Mouse (Mus musculus): ENCODE data around the gene Kndc1. TPM values are rescaled to one million over a fixed set of nuclear protein-coding genes. Genes with fewer than 3 reads are reported as not detected.

Gene Kndc1
- polyA plus RNA-seq, 1 experiment from 2014 or later, result 15.5 TPM

GRCm38 (mm10) chr7:139878122-139878521, 16.4 kb upstream of the Kndc1 start:
- Histone ChIP-seq H3K4me1 (peaks cover 2% of the 10 kb centered on the region; the same call in 1 of the 2 replicates), H3K4me3 (replicated peaks) (no peak overlapping the region), H3K4me2 (no peak overlapping the region), H3K9ac (replicated peaks) (no peak overlapping the region), H3K36me3 (no peaks in the 10 kb centered on the region), H3K27me3 (replicated peaks) (no peaks in the 10 kb centered on the region), H3K27ac (replicated peaks) (no peak overlapping the region), H3K9me3 (replicated peaks) (no peaks in the 10 kb centered on the region)
- ATAC-seq (ENCODE audit: low FRiP score), result no peak
- WGBS, result 71% methylated on average over 5 of the region's 5 CpGs

- Histone ChIP-seq H3K27me3 (replicated peaks) (no peaks in the 10 kb centered on the region), H3K4me3 (replicated peaks) (no peak overlapping the region), H3K4me2 (no peak overlapping the region), H3K4me1 (peaks cover 2% of the 10 kb centered on the region; the same call in 1 of the 2 replicates), H3K27ac (replicated peaks) (no peak overlapping the region), H3K36me3 (no peaks in the 10 kb centered on the region), H3K9me3 (replicated peaks) (no peaks in the 10 kb centered on the region), H3K9ac (replicated peaks) (no peak overlapping the region)
- WGBS, result 60% methylated on average over 6 of the region's 6 CpGs
- no peak for ATAC-seq (ENCODE audit: low FRiP score)
Measured at GRCm38 (mm10) chr7:139878621-139879020, 15.9 kb upstream of the Kndc1 start.

- no peaks in the 10 kb centered on the region for H3K36me3 ChIP-seq
- 81% methylated on average over 4 of the region's 4 CpGs for WGBS
- H3K9ac ChIP-seq (replicated peaks), result no peak overlapping the region
- no peak overlapping the region for H3K4me2 ChIP-seq
- H3K27me3 ChIP-seq (replicated peaks), result no peaks in the 10 kb centered on the region
- no peak overlapping the region for H3K27ac ChIP-seq (replicated peaks)
- peaks cover 2% of the 10 kb centered on the region; the same call in 1 of the 2 replicates for H3K4me1 ChIP-seq
- no peaks in the 10 kb centered on the region for H3K9me3 ChIP-seq (replicated peaks)
- ATAC-seq (ENCODE audit: low FRiP score), result no peak
- no peak overlapping the region for H3K4me3 ChIP-seq (replicated peaks)
Measured at GRCm38 (mm10) chr7:139883545-139883944, 11.0 kb upstream of the Kndc1 start.

GRCm38 (mm10) chr7:139891779-139892178, 2.7 kb upstream of the Kndc1 start:
- H3K4me1 ChIP-seq, result peaks cover 26% of the 10 kb centered on the region
- H3K9ac ChIP-seq (replicated peaks), result no peak overlapping the region
- WGBS, result 79% methylated on average over 5 of the region's 5 CpGs
- no peak overlapping the region for H3K4me2 ChIP-seq
- H3K36me3 ChIP-seq, result no peaks in the 10 kb centered on the region
- ATAC-seq (ENCODE audit: low FRiP score), result no peak
- peaks cover 29% of the 10 kb centered on the region for H3K27me3 ChIP-seq (replicated peaks)
- H3K9me3 ChIP-seq (replicated peaks), result no peaks in the 10 kb centered on the region
- H3K27ac ChIP-seq (replicated peaks), result no peak overlapping the region
- no peak overlapping the region for H3K4me3 ChIP-seq (replicated peaks)

GRCm38 (mm10) chr7:139896271-139896670, 1.8 kb downstream of the Kndc1 start:
- no peak for ATAC-seq (ENCODE audit: low FRiP score)
- Histone ChIP-seq H3K4me1 (peaks cover 28% of the 10 kb centered on the region), H3K27me3 (replicated peaks) (peaks cover 32% of the 10 kb centered on the region), H3K36me3 (no peaks in the 10 kb centered on the region), H3K9me3 (replicated peaks) (no peaks in the 10 kb centered on the region), H3K4me3 (replicated peaks) (peak overlapping the region; percentile 68; the same call in 1 of the 2 replicates), H3K4me2 (peak overlapping the region; percentile 87), H3K9ac (replicated peaks) (peak overlapping the region; percentile 75; the same call in 1 of the 2 replicates), H3K27ac (replicated peaks) (no peak overlapping the region)
- WGBS, result 81% methylated on average over 7 of the region's 7 CpGs

GRCm38 (mm10) chr7:139896796-139897195, 2.3 kb downstream of the Kndc1 start:
- Histone ChIP-seq H3K36me3 (no peaks in the 10 kb centered on the region), H3K9ac (replicated peaks) (no peak overlapping the region), H3K9me3 (replicated peaks) (no peaks in the 10 kb centered on the region), H3K4me1 (peaks cover 28% of the 10 kb centered on the region), H3K27ac (replicated peaks) (no peak overlapping the region), H3K4me3 (replicated peaks) (no peak overlapping the region), H3K4me2 (no peak overlapping the region), H3K27me3 (replicated peaks) (peaks cover 32% of the 10 kb centered on the region)
- no peak for ATAC-seq (ENCODE audit: low FRiP score)
- 90% methylated on average over 7 of the region's 7 CpGs for WGBS

- Histone ChIP-seq H3K4me1 (peaks cover 28% of the 10 kb centered on the region), H3K4me2 (no peak overlapping the region), H3K27me3 (replicated peaks) (peaks cover 19% of the 10 kb centered on the region), H3K36me3 (peaks cover 5% of the 10 kb centered on the region; the same call in 1 of the 2 replicates), H3K27ac (replicated peaks) (no peak overlapping the region), H3K9me3 (replicated peaks) (no peaks in the 10 kb centered on the region), H3K9ac (replicated peaks) (no peak overlapping the region), H3K4me3 (replicated peaks) (no peak overlapping the region)
- 78% methylated on average over 2 of the region's 2 CpGs for WGBS
- ATAC-seq (ENCODE audit: low FRiP score), result no peak
Measured at GRCm38 (mm10) chr7:139898606-139899005, 4.1 kb downstream of the Kndc1 start.

GRCm38 (mm10) chr7:139899505-139899904, 5.0 kb downstream of the Kndc1 start:
- no peak overlapping the region for H3K4me2 ChIP-seq
- peaks cover 5% of the 10 kb centered on the region; the same call in 1 of the 2 replicates for H3K36me3 ChIP-seq
- H3K9ac ChIP-seq (replicated peaks), result no peak overlapping the region
- no peak for ATAC-seq (ENCODE audit: low FRiP score)
- no peaks in the 10 kb centered on the region for H3K9me3 ChIP-seq (replicated peaks)
- 92% methylated on average over 7 of the region's 7 CpGs for WGBS
- H3K4me3 ChIP-seq (replicated peaks), result no peak overlapping the region
- no peak overlapping the region for H3K27ac ChIP-seq (replicated peaks)
- peaks cover 10% of the 10 kb centered on the region; the same call in 1 of the 2 replicates for H3K27me3 ChIP-seq (replicated peaks)
- H3K4me1 ChIP-seq, result peaks cover 21% of the 10 kb centered on the region

- no peak for ATAC-seq (ENCODE audit: low FRiP score)
- 96% methylated on average over 7 of the region's 7 CpGs for WGBS
- H3K36me3 ChIP-seq, result peaks cover 5% of the 10 kb centered on the region; the same call in 1 of the 2 replicates
- H3K4me1 ChIP-seq, result peaks cover 24% of the 10 kb centered on the region
- H3K4me3 ChIP-seq (replicated peaks), result no peak overlapping the region
- H3K27me3 ChIP-seq (replicated peaks), result peaks cover 6% of the 10 kb centered on the region; the same call in 1 of the 2 replicates
- no peaks in the 10 kb centered on the region for H3K9me3 ChIP-seq (replicated peaks)
- H3K4me2 ChIP-seq, result no peak overlapping the region
- H3K27ac ChIP-seq (replicated peaks), result no peak overlapping the region
- no peak overlapping the region for H3K9ac ChIP-seq (replicated peaks)
Measured at GRCm38 (mm10) chr7:139900456-139900855, 6.0 kb downstream of the Kndc1 start.

- Histone ChIP-seq H3K9me3 (replicated peaks) (no peaks in the 10 kb centered on the region), H3K27ac (replicated peaks) (no peak overlapping the region), H3K4me3 (replicated peaks) (no peak overlapping the region), H3K4me2 (no peak overlapping the region), H3K9ac (replicated peaks) (no peak overlapping the region), H3K36me3 (peaks cover 5% of the 10 kb centered on the region; the same call in 1 of the 2 replicates), H3K4me1 (peaks cover 23% of the 10 kb centered on the region), H3K27me3 (replicated peaks) (0 out of 2 replicates have a peak, but pooled peaks cover 3% of the 10 kb centered on the region)
- WGBS, result 91% methylated on average over 6 of the region's 6 CpGs
- no peak for ATAC-seq (ENCODE audit: low FRiP score)
Measured at GRCm38 (mm10) chr7:139900896-139901295, 6.4 kb downstream of the Kndc1 start.

- Histone ChIP-seq H3K9me3 (replicated peaks) (no peaks in the 10 kb centered on the region), H3K9ac (replicated peaks) (no peak overlapping the region), H3K4me2 (no peak overlapping the region), H3K36me3 (peaks cover 5% of the 10 kb centered on the region; the same call in 1 of the 2 replicates), H3K27ac (replicated peaks) (no peak overlapping the region), H3K4me3 (replicated peaks) (no peak overlapping the region), H3K27me3 (replicated peaks) (0 out of 2 replicates have a peak, but pooled peaks cover 3% of the 10 kb centered on the region), H3K4me1 (peaks cover 17% of the 10 kb centered on the region)
- 42% methylated on average over 1 of the region's 1 CpGs for WGBS
- ATAC-seq (ENCODE audit: low FRiP score), result no peak
Measured at GRCm38 (mm10) chr7:139901981-139902380, 7.5 kb downstream of the Kndc1 start.

GRCm38 (mm10) chr7:139905261-139905660, 10.8 kb downstream of the Kndc1 start:
- WGBS, result 11% methylated on average over 6 of the region's 6 CpGs
- Histone ChIP-seq H3K4me2 (peak overlapping the region; percentile 19), H3K27me3 (replicated peaks) (no peaks in the 10 kb centered on the region), H3K9me3 (replicated peaks) (no peaks in the 10 kb centered on the region), H3K9ac (replicated peaks) (no peak overlapping the region), H3K27ac (replicated peaks) (no peak overlapping the region), H3K4me3 (replicated peaks) (no peak overlapping the region), H3K4me1 (peaks cover 30% of the 10 kb centered on the region), H3K36me3 (peaks cover 5% of the 10 kb centered on the region; the same call in 1 of the 2 replicates)
- no peak for ATAC-seq (ENCODE audit: low FRiP score)
